Mouse (Mus musculus): ENCODE measurements around the gene Echs1. TPM values are rescaled to one million over a fixed set of nuclear protein-coding genes. Genes with fewer than 3 reads are reported as not detected.
A peak's percentile ranks its signal among the peaks of the same experiment; 100 is the strongest.

The Echs1 gene
- 134 and 148 TPM in 2 replicates for polyA plus RNA-seq (2016; fragmentation: Nextera tagmentation; extraction: Ambion mirVana)

DNA sequence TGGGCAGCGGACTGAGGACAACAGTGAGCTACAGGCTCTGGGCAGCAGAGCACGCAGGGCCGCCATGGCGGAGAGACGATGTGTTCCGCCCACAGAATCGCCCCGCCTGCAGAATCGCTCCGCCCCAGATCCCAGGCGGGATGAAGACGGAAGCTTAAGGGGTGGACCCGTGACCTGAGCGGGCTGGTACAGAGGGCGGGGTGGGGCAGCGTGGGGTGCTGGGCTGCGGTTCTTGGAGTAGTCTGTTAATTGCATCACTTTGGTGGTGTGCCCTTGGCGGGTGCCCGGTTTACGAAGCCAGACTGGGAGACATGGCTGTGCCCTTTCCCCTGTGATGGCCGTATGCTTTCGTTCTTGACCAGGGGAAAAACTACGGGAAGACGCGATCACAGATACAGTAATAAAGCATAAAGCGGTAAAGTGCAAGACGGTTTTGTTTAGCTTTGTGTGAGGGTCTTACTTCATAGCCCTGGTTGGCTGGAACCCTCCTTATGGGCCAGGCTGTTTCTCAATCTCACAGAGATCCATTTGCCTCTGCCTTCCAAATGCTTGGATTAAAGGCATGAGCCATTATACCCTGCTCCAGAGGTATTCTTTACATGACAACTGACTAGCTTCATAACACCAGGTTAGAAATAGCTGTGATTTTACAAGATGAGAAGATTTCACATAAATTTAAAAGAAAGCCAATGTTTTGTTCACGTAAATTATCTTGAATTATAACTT is at the start of gene Echs1:
TSS of gene Echs1 (minus strand) at position 148 of the 726 bp plus-strand sequence.
- 3% methylated on average over 28 of the region's 28 CpGs for WGBS

DNA sequence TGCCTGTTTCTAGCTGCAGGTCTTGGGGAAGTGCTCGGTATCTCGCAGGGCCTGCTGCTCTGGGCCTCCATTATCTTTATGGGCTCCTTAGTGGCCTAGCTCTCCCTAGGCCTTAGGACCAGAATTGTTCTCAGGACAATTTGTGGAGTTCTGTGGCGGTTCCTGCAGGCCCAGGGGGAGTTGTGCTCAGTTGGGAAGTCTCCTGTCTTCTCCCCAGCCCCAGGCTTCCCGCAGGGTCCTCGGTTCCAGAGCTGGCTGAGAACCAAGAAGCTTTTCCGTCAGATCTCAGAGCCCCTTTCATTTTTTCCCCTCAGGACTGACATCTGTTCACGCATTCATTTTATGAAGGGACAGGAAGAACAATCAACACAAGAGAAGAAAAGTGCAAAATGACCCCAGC is 48.4 kb upstream of the Echs1 start, which contains the start of gene Olfr522:
TSS of gene Olfr522 (minus strand) at position 101 of the 400 bp plus-strand sequence.
- no peaks in the 10 kb centered on the region for H3K36me3 ChIP-seq
- H3K4me3 ChIP-seq: no peak within 1 kb of the TSS
- no peak within 1 kb of the TSS for H3K9ac ChIP-seq
- WGBS: 77% methylated on average over 7 of the region's 7 CpGs
- no peaks in the 10 kb centered on the region for H3K27me3 ChIP-seq
- H3K27ac ChIP-seq: no peak within 1 kb of the TSS
- no peak for ATAC-seq (ENCODE audit: low FRiP score)
- no peak within 1 kb of the TSS for H3K4me2 ChIP-seq (replicated peaks)
- no peaks in the 10 kb centered on the region for H3K9me3 ChIP-seq (replicated peaks)
- H3K4me1 ChIP-seq: no peaks in the 10 kb centered on the region

More for the DNA sequence above, at the start of gene Echs1:
- peak within 1 kb of the TSS; percentile 90 for H3K4me2 ChIP-seq (replicated peaks)
- ATAC-seq (ENCODE audit: low FRiP score): peak; percentile 96
- H3K9me3 ChIP-seq (replicated peaks): no peaks in the 10 kb centered on the region
- H3K4me1 ChIP-seq: peaks cover 10% of the 10 kb centered on the region
- peak within 1 kb of the TSS; percentile 81 for H3K27ac ChIP-seq
- H3K4me3 ChIP-seq: peak within 1 kb of the TSS; percentile 60
- no peaks in the 10 kb centered on the region for H3K27me3 ChIP-seq
- peaks cover 14% of the 10 kb centered on the region for H3K36me3 ChIP-seq
- H3K9ac ChIP-seq: peak within 1 kb of the TSS; percentile 73

DNA sequence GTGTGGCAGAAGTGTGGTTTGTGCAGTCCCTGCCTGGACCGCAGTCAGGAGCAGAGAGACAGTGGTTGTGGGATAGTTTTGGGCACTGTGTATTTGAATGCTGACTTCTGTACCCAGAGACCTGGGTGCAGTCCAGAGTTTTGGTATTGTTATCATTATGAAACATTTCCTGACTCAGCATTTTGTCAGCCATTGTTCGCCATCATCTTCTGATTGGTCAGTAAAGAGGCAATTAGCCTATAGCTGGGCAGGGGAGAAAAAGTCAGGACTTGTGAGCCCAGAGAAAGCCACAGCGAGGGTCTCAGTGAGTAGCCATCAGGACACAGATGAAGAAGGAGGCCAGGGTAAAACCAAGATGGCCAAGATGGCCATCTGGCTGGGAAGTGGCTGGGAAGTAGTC is 44.1 kb upstream of the Echs1 start:
- H3K27ac ChIP-seq: no peak overlapping the region
- no peak overlapping the region for H3K4me2 ChIP-seq (replicated peaks)
- peaks cover 5% of the 10 kb centered on the region; the same call in 1 of the 2 replicates for H3K27me3 ChIP-seq
- H3K9ac ChIP-seq: no peak overlapping the region
- no peak overlapping the region for H3K4me3 ChIP-seq
- no peaks in the 10 kb centered on the region for H3K9me3 ChIP-seq (replicated peaks)
- no peak for ATAC-seq (ENCODE audit: low FRiP score)
- no peaks in the 10 kb centered on the region for H3K4me1 ChIP-seq
- H3K36me3 ChIP-seq: no peaks in the 10 kb centered on the region
- WGBS: 84% methylated on average over 3 of the region's 3 CpGs

DNA sequence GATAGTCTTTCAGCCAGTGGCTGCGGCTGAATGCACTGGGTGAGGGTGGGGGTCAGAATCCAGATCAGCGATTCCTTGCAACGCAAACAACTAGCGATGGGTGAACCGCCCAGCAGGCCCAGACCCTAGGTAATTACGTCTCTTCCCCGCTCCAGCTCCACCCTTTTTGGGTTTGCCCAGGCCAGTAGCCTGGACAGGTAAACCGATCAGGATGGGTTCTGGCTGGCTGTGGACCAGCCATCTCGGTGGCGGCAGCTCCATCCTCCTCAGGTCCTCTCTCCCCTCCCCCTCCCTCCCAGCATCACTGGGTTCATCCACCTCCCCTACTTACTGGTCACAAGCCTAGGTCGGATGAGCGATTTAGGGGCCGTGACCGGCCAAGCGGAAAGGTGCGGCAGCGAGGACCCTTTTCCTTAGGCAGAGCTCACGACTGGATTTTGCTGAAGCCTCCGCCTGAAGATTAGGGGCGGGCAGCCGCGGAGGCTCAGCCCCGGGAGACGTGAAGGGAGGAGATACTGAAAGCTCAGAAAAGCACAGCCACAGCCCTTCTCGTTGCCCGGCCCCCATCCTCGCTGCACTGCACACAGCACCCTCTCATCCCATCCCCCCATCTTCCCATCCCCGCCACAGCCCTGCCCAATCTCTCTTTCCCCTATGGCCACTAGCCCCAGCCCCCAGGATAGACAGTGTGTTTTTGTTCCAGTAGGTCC is 38.1 kb upstream of the Echs1 start, which contains the start of gene Sprn:
TSS of gene Sprn (minus strand) at position 660 of the 710 bp plus-strand sequence.
- Histone ChIP-seq H3K9me3 (replicated peaks) (no peaks in the 10 kb centered on the region), H3K4me2 (replicated peaks) (peak within 1 kb of the TSS; percentile 63), H3K36me3 (no peaks in the 10 kb centered on the region), H3K27me3 (peaks cover 34% of the 10 kb centered on the region), H3K4me3 (peak within 1 kb of the TSS; percentile 39), H3K9ac (peak within 1 kb of the TSS; percentile 71), H3K4me1 (peaks cover 22% of the 10 kb centered on the region), H3K27ac (peak within 1 kb of the TSS; percentile 60)
- ATAC-seq (ENCODE audit: low FRiP score): peak; percentile 65
- WGBS: 2% methylated on average over 28 of the region's 28 CpGs

DNA sequence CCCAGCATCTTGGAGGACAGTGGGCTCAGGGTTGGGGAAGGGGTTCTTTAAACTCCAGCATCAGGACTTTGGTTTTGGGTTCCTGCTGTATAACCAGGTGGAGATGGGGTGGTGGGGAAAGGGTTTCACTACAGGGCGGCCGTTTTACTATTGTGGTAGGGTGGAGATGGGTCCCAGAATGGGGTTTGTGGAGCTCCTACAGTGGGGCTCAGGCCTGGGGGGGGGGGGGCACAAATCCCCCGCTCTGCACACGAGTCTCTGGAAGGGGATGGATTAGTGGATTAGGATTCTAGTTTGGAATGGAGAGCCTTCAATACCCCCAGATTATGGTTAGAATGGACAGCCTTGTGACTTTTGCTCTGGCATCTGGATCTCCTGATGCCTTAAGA is 37.5 kb upstream of the Echs1 start:
- Histone ChIP-seq H3K4me1 (peaks cover 22% of the 10 kb centered on the region), H3K9ac (peak overlapping the region; percentile 71), H3K9me3 (replicated peaks) (no peaks in the 10 kb centered on the region), H3K27ac (0 out of 2 replicates have a peak overlapping the region, but pooled peaks have one; percentile 60), H3K27me3 (peaks cover 34% of the 10 kb centered on the region), H3K36me3 (no peaks in the 10 kb centered on the region), H3K4me2 (replicated peaks) (peak overlapping the region; percentile 63), H3K4me3 (peak overlapping the region; percentile 39)
- 25% methylated on average over 4 of the region's 4 CpGs for WGBS
- peak; percentile 8; the same call in 1 of the 2 replicates for ATAC-seq (ENCODE audit: low FRiP score)

DNA sequence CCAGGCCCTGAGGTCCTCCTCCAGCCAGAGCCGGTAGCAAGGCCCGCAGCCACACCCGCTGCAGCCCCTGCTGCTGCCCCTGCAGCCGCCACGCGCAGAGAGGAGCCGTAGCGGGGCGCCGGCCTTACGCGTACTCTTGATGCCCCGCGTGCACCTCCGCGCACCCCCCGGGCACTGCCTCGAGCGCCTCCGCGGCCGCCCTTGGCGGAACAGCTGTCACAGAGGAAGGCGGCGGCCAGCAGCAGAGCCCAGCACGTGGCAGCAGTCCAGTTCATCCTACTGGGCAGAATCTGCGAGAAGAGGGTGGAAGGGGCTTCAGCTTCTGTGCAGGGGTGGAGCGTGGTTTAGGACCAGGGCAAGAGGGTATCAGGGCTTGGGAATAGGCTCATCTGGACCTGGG is 37.1 kb upstream of the Echs1 start:
- Histone ChIP-seq H3K9ac (peak overlapping the region; percentile 65), H3K9me3 (replicated peaks) (no peaks in the 10 kb centered on the region), H3K4me1 (peaks cover 22% of the 10 kb centered on the region), H3K4me3 (peak overlapping the region; percentile 39), H3K27me3 (peaks cover 34% of the 10 kb centered on the region), H3K36me3 (no peaks in the 10 kb centered on the region), H3K27ac (no peak overlapping the region), H3K4me2 (replicated peaks) (peak overlapping the region; percentile 63)
- peak; percentile 23 for ATAC-seq (ENCODE audit: low FRiP score)
- WGBS: 5% methylated on average over 28 of the region's 28 CpGs

DNA sequence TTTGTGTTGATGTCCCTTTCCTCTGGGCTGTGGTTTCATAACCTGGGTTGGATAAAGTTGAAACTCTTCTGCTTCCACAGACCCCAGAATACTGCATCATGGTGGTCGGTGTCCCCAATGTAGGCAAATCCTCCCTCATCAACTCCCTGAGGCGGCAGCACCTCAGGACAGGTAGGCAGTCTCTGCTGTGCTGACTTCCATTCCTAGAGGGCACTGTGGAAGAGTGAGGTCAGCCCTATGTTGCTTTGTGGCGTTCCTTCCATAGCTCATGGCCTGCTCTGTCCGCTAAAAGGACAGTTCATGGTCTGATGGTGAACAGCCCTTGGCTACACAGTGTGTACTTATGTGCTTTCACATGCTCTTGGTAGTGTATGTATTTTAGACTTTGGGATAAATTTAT is 28.3 kb upstream of the Echs1 start:
- 83% methylated on average over 4 of the region's 4 CpGs for WGBS
- H3K27me3 ChIP-seq: no peaks in the 10 kb centered on the region
- H3K9me3 ChIP-seq (replicated peaks): no peaks in the 10 kb centered on the region
- no peak for ATAC-seq (ENCODE audit: low FRiP score)
- no peaks in the 10 kb centered on the region for H3K4me1 ChIP-seq
- no peak overlapping the region for H3K9ac ChIP-seq
- no peak overlapping the region for H3K4me3 ChIP-seq
- H3K36me3 ChIP-seq: peaks cover 5% of the 10 kb centered on the region; the same call in 1 of the 2 replicates
- no peak overlapping the region for H3K27ac ChIP-seq
- no peak overlapping the region for H3K4me2 ChIP-seq (replicated peaks)

DNA sequence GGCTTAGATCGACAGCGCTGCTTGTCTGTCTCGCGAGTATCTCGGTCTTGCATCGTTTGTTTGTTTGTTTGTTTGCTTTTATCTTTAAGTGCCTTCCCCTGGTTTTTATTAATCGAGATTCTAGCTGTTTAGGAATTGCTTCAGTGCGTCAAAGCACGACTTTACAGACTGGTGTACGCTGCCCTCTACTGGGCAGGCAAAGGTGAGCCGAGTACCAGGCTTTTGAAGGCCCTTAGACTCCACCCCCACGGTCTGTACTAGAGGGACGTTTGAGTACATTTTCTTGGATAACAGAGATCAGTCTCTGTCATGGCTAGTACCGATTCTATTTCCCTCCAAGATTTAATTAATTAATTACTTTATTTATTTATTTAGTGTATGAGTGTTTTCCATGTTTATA is 25.1 kb upstream of the Echs1 start:
- Histone ChIP-seq H3K36me3 (no peaks in the 10 kb centered on the region), H3K27ac (no peak overlapping the region), H3K4me1 (peaks cover 8% of the 10 kb centered on the region), H3K27me3 (no peaks in the 10 kb centered on the region), H3K9ac (no peak overlapping the region), H3K4me3 (no peak overlapping the region), H3K9me3 (replicated peaks) (no peaks in the 10 kb centered on the region), H3K4me2 (replicated peaks) (no peak overlapping the region)
- 8% methylated on average over 14 of the region's 14 CpGs for WGBS
- no peak for ATAC-seq (ENCODE audit: low FRiP score)

DNA sequence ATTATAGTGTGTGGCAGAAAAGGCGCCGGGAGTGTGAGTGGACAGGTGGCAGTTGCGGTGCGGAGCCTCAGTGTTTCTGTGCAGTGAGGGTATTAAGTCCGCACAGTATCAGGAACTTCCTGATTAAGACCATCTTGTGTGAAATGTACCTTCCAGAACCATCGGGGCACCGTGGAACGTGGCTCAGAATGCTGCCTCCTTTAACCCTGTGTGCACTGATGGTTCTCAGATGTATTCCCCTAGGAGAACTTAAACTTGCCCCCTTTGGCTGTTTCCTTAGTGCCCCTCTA is 21.7 kb upstream of the Echs1 start:
- Histone ChIP-seq H3K4me1 (peaks cover 8% of the 10 kb centered on the region), H3K27me3 (no peaks in the 10 kb centered on the region), H3K4me2 (replicated peaks) (peak overlapping the region; percentile 92), H3K36me3 (no peaks in the 10 kb centered on the region), H3K27ac (peak overlapping the region; percentile 79), H3K9me3 (replicated peaks) (no peaks in the 10 kb centered on the region), H3K4me3 (peak overlapping the region; percentile 80), H3K9ac (peak overlapping the region; percentile 87)
- no peak; the same call in 1 of the 2 replicates for ATAC-seq (ENCODE audit: low FRiP score)
- under 1% methylated on average over 8 of the region's 8 CpGs for WGBS

DNA sequence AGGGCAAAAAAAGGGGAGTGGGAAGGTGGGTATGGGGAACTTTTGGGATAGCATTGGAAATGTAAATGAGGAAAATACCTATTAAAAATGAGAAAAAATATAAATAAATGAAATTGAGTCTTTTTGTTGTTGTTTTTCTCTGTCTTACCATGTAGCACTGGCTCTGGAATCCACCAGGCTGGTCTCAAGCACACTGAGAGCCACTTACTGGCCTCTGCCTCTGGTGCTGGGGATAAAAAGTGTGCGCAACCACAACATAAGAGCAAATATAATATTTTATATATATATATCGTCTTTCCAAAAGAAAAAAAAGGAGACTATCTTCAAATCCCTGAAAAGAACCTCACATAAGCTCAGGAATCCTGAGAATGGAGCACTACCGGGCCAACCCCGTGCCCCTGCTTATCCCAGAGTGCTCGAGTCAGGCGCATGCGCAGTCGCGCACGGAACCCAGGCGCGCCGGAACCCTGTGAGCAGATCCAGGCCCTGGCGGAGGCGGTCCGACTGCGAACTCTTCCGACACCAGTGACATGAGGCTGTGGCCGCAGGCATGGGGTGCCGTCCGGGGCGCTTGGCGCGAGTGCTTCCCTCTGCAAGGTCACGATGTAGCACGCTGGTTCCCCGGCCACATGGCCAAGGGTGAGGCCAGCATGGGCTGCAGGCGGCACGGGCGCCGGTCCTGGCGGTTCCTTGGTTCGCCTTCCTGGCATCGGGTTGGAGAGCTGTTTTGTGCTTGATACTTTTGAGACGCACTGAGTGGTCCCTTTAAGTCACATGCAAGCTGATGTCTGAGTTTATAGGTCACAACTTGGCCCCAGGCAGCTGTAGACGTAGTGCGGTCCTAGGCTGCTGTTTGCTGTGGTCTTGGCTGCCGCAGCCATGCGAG is 21.1 kb upstream of the Echs1 start, which contains the start of gene Mtg1:
TSS of gene Mtg1 (plus strand) at position 430 of the 886 bp plus-strand sequence.
- Histone ChIP-seq H3K27me3 (no peaks in the 10 kb centered on the region), H3K36me3 (no peaks in the 10 kb centered on the region), H3K27ac (peak within 1 kb of the TSS; percentile 79)

DNA sequence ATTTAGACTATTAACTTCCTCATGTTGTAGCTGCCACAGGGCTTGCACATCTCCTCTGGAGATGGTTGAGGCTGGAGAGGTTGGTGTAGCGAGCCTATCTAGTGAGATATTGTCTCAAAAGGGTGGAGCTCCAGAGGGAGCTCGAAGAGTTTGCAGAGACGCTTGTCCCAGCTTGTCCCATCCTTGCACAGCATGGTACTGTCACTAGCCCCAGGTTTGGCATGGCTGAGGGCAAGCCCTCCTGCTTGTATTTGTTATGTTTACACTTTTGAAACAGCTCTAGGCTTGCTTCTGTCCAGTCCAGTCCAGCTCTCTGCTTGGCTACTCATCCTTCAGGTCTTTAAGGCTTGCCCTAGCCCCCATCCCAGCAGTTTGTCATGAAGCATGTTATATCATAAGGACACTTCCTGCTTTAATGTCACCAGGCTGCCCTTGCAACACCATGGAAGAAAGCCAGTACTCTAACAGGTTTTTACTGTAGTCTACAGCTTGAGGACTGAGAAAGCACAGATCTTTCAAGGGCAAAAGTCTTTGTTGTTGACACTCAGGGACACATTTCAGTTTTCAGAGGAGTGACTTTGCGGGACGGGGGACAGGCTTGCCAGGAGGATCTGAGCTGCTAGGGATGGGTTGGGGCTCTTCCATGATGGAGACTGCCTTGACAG is 19.0 kb upstream of the Echs1 start:
- no peaks in the 10 kb centered on the region for H3K27me3 ChIP-seq

More for the DNA sequence above, 21.1 kb upstream of the Echs1 start, which contains the start of gene Mtg1:
- 2% methylated on average over 39 of the region's 39 CpGs for WGBS
- no peaks in the 10 kb centered on the region for H3K9me3 ChIP-seq (replicated peaks)
- H3K4me3 ChIP-seq: peak within 1 kb of the TSS; percentile 80
- H3K4me1 ChIP-seq: peaks cover 8% of the 10 kb centered on the region
- peak within 1 kb of the TSS; percentile 87 for H3K9ac ChIP-seq
- peak within 1 kb of the TSS; percentile 92 for H3K4me2 ChIP-seq (replicated peaks)
- peak; percentile 97 for ATAC-seq (ENCODE audit: low FRiP score)

More for the DNA sequence above, 19.0 kb upstream of the Echs1 start:
- H3K36me3 ChIP-seq: no peaks in the 10 kb centered on the region
- peaks cover 8% of the 10 kb centered on the region for H3K4me1 ChIP-seq
- no peaks in the 10 kb centered on the region for H3K9me3 ChIP-seq (replicated peaks)
- H3K4me2 ChIP-seq (replicated peaks): no peak overlapping the region
- no peak for ATAC-seq (ENCODE audit: low FRiP score)
- no peak overlapping the region for H3K4me3 ChIP-seq
- H3K9ac ChIP-seq: no peak overlapping the region
- no peak overlapping the region for H3K27ac ChIP-seq
- WGBS: 93% methylated on average over 5 of the region's 5 CpGs

All from hindbrain, embryonic 12.5 days (tissue).